Mouse (Mus musculus) embryonic facial prominence, embryonic 10.5 days (tissue): ENCODE data around the gene Sema3a. TPM values are rescaled to one million over a fixed set of nuclear protein-coding genes. Genes with fewer than 3 reads are reported as not detected.

ENCODE experiments used
- DNase-seq: peaks from one replicate; pipeline ENCODE4 v3.0.0-alpha.2; 2017; ENCODE audit warnings: low spot score
- H3K27ac ChIP-seq: fragments of 300-500 bp; sonication (generic); replicated peaks from 2 replicates; pipeline ENCODE4 v1.5.1; 2016; ENCODE audit warnings: mild to moderate bottlenecking
- H3K27me3 ChIP-seq: fragments of 300-500 bp; sonication (generic); replicated peaks from 2 replicates; pipeline ENCODE4 v1.6.1; 2016; ENCODE audit warnings: low read depth, mild to moderate bottlenecking; ENCODE audit not compliant: poor library complexity, severe bottlenecking
- H3K36me3 ChIP-seq: fragments of 300-500 bp; sonication (generic); replicated peaks from 2 replicates; pipeline ENCODE4 v1.6.1; 2016; ENCODE audit warnings: mild to moderate bottlenecking, moderate library complexity
- H3K4me1 ChIP-seq: fragments of 300-500 bp; sonication (generic); 2 replicates; pipeline ENCODE4 v1.6.1; 2016
- H3K4me3 ChIP-seq: fragments of 300-500 bp; sonication (generic); 2 replicates; pipeline ENCODE4 v1.5.1; 2016; ENCODE audit warnings: mild to moderate bottlenecking, moderate library complexity
- H3K9me3 ChIP-seq: fragments of 300-500 bp; sonication (generic); 2 replicates; pipeline ENCODE4 v1.6.1; 2016; ENCODE audit warnings: mild to moderate bottlenecking
- WGBS: fragments of 180-500 bp; shearing (Covaris S2); methylation state at CpG from one replicate; pipeline ENCODE4 v1.1.7; 2016; 5-methylcytosine and 5-hydroxymethylcytosine counted together
- polyA plus RNA-seq: library from polyadenylated mRNA; unstranded; fragments of >200 nt; fragmentation: Nextera tagmentation; extraction: Ambion mirVana; gene quantifications from 2 replicates; pipeline ENCODE4 v1.2.1, GENCODE M21; 2016

Gene Sema3a
- polyA plus RNA-seq, 1 experiment from 2014 or later, result 49.6 TPM

- WGBS, result 92% methylated on average over 2 of the region's 2 CpGs
- Histone ChIP-seq H3K36me3 (no peaks in the 10 kb centered on the region), H3K27me3 (no peaks in the 10 kb centered on the region), H3K9me3 (no peaks in the 10 kb centered on the region), H3K4me1 (no peaks in the 10 kb centered on the region), H3K27ac (no peak overlapping the region), H3K4me3 (no peak overlapping the region)
- DNase-seq, result no peak
Observed at GRCm38 (mm10) chr5:13182186-13182585, 57.0 kb downstream of the Sema3a start.

- Histone ChIP-seq H3K27me3 (peaks cover 14% of the 10 kb centered on the region), H3K4me3 (no peak overlapping the region), H3K4me1 (peaks cover 17% of the 10 kb centered on the region), H3K36me3 (no peaks in the 10 kb centered on the region), H3K27ac (no peak overlapping the region), H3K9me3 (no peaks in the 10 kb centered on the region)
- DNase-seq, result peak; percentile 43
- WGBS, result 17% methylated on average over 3 of the region's 3 CpGs
Observed at GRCm38 (mm10) chr5:13197886-13198285, 72.7 kb downstream of the Sema3a start.

GRCm38 (mm10) chr5:13199709-13200108, 74.5 kb downstream of the Sema3a start:
- peaks cover 11% of the 10 kb centered on the region for H3K27me3 ChIP-seq
- no peak for DNase-seq
- 63% methylated on average over 6 of the region's 6 CpGs for WGBS

DNA sequence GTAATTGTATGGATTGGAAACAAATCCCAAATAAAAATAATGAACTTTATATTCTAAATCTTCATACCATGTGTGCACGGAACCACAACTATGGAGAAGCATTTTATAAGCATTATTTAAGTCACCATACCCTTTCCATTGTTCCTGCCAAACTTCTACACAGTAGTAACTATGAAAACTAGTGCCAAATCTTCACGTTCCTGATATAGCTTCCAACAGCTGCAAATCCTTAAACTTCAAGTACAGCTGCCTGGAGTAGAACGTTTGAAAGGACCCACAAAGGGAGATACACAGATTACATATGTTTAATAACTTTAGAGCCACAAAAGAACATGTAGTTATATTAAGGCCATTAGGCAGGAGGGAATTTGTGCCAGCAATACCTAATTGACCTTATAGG, 130.1 kb downstream of the Sema3a start:
- Histone ChIP-seq H3K4me1 (no peaks in the 10 kb centered on the region), H3K27me3 (no peaks in the 10 kb centered on the region), H3K4me3 (no peak overlapping the region), H3K27ac (no peak overlapping the region), H3K36me3 (no peaks in the 10 kb centered on the region), H3K9me3 (no peaks in the 10 kb centered on the region)
- WGBS, result 76% methylated on average over 3 of the region's 3 CpGs
- no peak for DNase-seq

More at GRCm38 (mm10) chr5:13199709-13200108, 74.5 kb downstream of the Sema3a start:
- Histone ChIP-seq H3K27ac (no peak overlapping the region), H3K36me3 (no peaks in the 10 kb centered on the region), H3K4me1 (peaks cover 17% of the 10 kb centered on the region), H3K4me3 (no peak overlapping the region), H3K9me3 (no peaks in the 10 kb centered on the region)

GRCm38 (mm10) chr5:13256321-13256720, 131.1 kb downstream of the Sema3a start:
- Histone ChIP-seq H3K4me1 (no peaks in the 10 kb centered on the region), H3K27ac (no peak overlapping the region), H3K9me3 (no peaks in the 10 kb centered on the region), H3K4me3 (no peak overlapping the region), H3K36me3 (no peaks in the 10 kb centered on the region), H3K27me3 (no peaks in the 10 kb centered on the region)
- DNase-seq, result no peak
- 76% methylated on average over 1 of the region's 1 CpGs for WGBS

DNA sequence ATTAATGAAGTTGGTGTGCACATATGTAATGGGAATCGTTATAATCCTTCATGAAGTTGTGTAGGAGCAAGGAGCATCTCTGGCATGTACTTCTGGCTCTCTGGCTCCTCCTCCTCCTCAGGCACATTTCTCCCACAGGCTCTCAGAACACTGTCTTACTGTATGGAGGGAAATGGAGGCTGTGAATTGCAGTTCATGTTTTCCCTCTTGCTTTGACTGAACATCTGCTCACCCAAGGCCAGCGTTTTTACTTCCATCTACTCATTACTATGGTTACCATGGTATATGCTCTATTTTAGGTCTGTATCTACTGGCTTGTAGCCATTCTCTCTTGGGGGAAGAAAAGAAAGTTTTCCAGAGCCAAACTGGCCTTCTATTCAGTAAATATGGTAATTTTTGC, 137.9 kb downstream of the Sema3a start:
- no peak overlapping the region for H3K4me3 ChIP-seq
- DNase-seq, result no peak
- no peaks in the 10 kb centered on the region for H3K36me3 ChIP-seq
- no peaks in the 10 kb centered on the region for H3K9me3 ChIP-seq
- no peaks in the 10 kb centered on the region for H3K4me1 ChIP-seq
- WGBS, result 85% methylated on average over 2 of the region's 2 CpGs
- no peaks in the 10 kb centered on the region for H3K27me3 ChIP-seq
- no peak overlapping the region for H3K27ac ChIP-seq

- Histone ChIP-seq H3K4me3 (no peak overlapping the region), H3K4me1 (no peaks in the 10 kb centered on the region), H3K36me3 (no peaks in the 10 kb centered on the region), H3K27ac (no peak overlapping the region), H3K27me3 (no peaks in the 10 kb centered on the region), H3K9me3 (no peaks in the 10 kb centered on the region)
- WGBS, result 87% methylated on average over 3 of the region's 3 CpGs
- DNase-seq, result no peak
Observed at GRCm38 (mm10) chr5:13263539-13263938, 138.3 kb downstream of the Sema3a start.

DNA sequence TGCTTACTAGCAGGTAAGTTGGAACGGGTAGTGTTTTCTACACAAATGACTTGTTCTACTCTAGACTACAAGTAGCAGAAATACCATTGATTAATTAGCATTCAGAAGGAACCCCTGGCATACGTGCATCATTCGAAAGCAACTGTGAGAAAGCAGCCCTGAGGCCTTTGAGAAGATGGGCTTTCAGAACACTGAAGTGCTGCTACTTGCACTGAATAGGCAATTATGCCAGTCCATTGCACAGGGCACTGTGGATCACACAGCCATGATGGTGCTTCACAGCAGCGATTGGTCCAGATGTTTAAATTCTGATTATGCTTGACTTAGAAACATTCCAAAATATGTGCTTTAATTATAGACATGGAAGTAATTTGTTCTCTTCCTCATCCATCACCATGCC, 187.5 kb downstream of the Sema3a start:
- no peak overlapping the region for H3K27ac ChIP-seq
- H3K4me3 ChIP-seq, result no peak overlapping the region
- DNase-seq, result no peak
- WGBS, result 46% methylated on average over 4 of the region's 4 CpGs
- no peaks in the 10 kb centered on the region for H3K9me3 ChIP-seq
- H3K36me3 ChIP-seq, result no peaks in the 10 kb centered on the region
- 0 out of 2 replicates have a peak, but pooled peaks cover 6% of the 10 kb centered on the region for H3K4me1 ChIP-seq
- peaks cover 7% of the 10 kb centered on the region for H3K27me3 ChIP-seq

DNA sequence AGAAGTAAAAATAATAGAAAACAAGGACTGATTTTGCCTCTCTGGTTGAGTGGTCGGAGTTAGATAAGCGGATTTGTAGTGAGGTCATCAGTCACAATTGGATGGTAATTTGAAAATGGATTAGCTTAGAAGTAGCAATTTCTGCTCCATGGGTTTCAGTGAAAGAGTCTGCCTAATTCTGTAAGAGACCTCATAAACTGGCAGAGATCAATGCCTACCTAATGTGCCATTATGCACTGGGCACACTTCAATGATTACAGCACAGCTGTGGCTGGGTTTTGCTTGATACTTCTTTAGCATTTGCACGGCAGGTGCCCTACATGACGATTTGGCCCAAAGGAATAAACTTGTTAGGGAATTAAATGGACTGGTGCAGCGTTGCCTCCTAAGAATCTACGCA, 188.8 kb downstream of the Sema3a start:
- Histone ChIP-seq H3K4me1 (peaks cover 14% of the 10 kb centered on the region), H3K9me3 (no peaks in the 10 kb centered on the region), H3K36me3 (no peaks in the 10 kb centered on the region), H3K27me3 (peaks cover 7% of the 10 kb centered on the region), H3K27ac (no peak overlapping the region), H3K4me3 (no peak overlapping the region)
- DNase-seq, result no peak
- 42% methylated on average over 6 of the region's 6 CpGs for WGBS

- Histone ChIP-seq H3K4me3 (no peak overlapping the region), H3K36me3 (no peaks in the 10 kb centered on the region), H3K27ac (peak overlapping the region; percentile 75), H3K27me3 (peaks cover 7% of the 10 kb centered on the region), H3K9me3 (no peaks in the 10 kb centered on the region), H3K4me1 (peaks cover 28% of the 10 kb centered on the region)
- 27% methylated on average over 5 of the region's 5 CpGs for WGBS
- peak; percentile 23 for DNase-seq
Observed at GRCm38 (mm10) chr5:13318728-13319429, 193.7 kb downstream of the Sema3a start.

DNA sequence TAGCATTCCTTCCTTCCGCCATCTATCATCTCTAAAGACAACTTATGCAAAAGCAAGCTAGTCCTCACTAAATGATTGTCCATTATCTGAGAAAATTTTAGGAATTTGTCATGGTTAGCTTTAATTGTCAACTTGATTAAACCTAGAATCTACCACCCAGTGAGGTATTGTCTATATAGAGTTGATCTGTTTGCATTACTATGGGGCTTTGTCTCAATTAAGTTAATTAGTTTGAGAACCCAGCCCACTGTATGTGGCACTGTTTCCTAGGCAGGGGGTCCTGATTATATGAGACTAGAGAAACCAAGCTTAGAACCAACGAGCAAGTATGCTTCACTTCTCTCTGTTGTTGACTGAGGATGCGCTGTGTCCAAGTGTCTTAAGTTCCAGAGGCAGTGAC, 194.9 kb downstream of the Sema3a start:
- no peak for DNase-seq
- Histone ChIP-seq H3K27ac (no peak overlapping the region), H3K4me3 (no peak overlapping the region), H3K4me1 (peaks cover 24% of the 10 kb centered on the region), H3K36me3 (no peaks in the 10 kb centered on the region), H3K27me3 (peaks cover 7% of the 10 kb centered on the region), H3K9me3 (no peaks in the 10 kb centered on the region)
- WGBS, result 60% methylated on average over 3 of the region's 3 CpGs

GRCm38 (mm10) chr5:13327281-13327680, 202.1 kb downstream of the Sema3a start:
- peaks cover 27% of the 10 kb centered on the region for H3K4me1 ChIP-seq
- 38% methylated on average over 5 of the region's 5 CpGs for WGBS
- no peak overlapping the region for H3K4me3 ChIP-seq
- no peak overlapping the region for H3K27ac ChIP-seq
- DNase-seq, result peak; percentile 55
- H3K9me3 ChIP-seq, result no peaks in the 10 kb centered on the region
- no peaks in the 10 kb centered on the region for H3K27me3 ChIP-seq
- H3K36me3 ChIP-seq, result no peaks in the 10 kb centered on the region

GRCm38 (mm10) chr5:13331412-13331811, 206.2 kb downstream of the Sema3a start:
- peak; percentile 42 for DNase-seq
- Histone ChIP-seq H3K27ac (no peak overlapping the region), H3K4me1 (peaks cover 38% of the 10 kb centered on the region), H3K36me3 (no peaks in the 10 kb centered on the region), H3K9me3 (no peaks in the 10 kb centered on the region), H3K27me3 (no peaks in the 10 kb centered on the region), H3K4me3 (no peak overlapping the region)
- WGBS, result 21% methylated on average over 2 of the region's 2 CpGs
